Mouse (Mus musculus) ES-Bruce4 (cell line): Measurements from ENCODE around the gene Klhl8.

ENCODE experiments used
- CTCF ChIP-seq: IDR thresholded peaks from one replicate; pipeline ENCODE4 v1.8.1; 2011; ENCODE audit warnings: low read depth, low read length
- EP300 ChIP-seq: IDR thresholded peaks from 2 replicates; pipeline ENCODE4 v1.6.1; 2011; ENCODE audit warnings: low read depth, low read length; ENCODE audit not compliant: insufficient read depth
- POLR2A ChIP-seq: IDR thresholded peaks from one replicate; pipeline ENCODE4 v1.8.1; 2011; ENCODE audit warnings: low read length; ENCODE audit not compliant: insufficient read depth

- no peak for TF ChIP-seq CTCF
- no peak for TF ChIP-seq POLR2A
- no peak for TF ChIP-seq EP300
Observed at GRCm38 (mm10) chr5:103919497-103919896, 8.4 kb upstream of the Klhl8 start.
